Comparison of ENCODE assay signal across 22 mouse cellular contexts in the genomic region with DNA sequence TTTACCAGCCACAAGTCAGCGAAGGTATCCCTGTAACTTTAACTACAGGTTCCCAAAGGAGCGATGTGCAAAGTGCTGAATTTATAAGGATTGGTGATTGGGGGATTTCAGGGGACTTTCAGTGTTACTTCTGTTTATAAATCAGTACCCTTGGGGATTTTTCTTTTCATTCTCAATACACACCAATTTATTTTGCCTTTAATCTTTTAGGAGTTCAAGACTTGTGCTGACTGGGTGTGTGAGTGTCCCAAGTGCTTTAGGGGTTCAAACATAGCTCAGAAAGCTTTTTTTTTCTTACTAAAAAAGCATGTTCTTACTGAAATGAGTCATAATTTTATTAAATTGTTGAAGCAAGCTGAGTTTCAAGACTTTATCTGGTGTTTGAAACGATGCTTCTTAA. TPM values are rescaled to one million over a fixed set of nuclear protein-coding genes. Genes with fewer than 3 reads are reported as not detected.
A peak's percentile ranks its signal among the peaks of the same experiment; 100 is the strongest.
DNase-seq lines count a peak whose midpoint lies in the region; ATAC-seq and TF ChIP-seq lines count a peak whose summit lies in the region.
"Had no signal": no experiment of that assay in that cellular context is flagged by ENCODE, and none has a peak within 500 bp of the region (broad histone marks: within the 10 kb centered on the region; RNA-seq: fewer than 3 reads in every experiment).

No protein-coding gene starts in this region.

- intact Hi-C loops in heart, postnatal 25 days (cut with DNase I) = no loop called here

- H3K27ac ChIP-seq in heart, embryonic 13.5 days (replicated peaks) = no peak overlapping the region
- H3K27ac ChIP-seq in limb, embryonic 12.5 days = no peak overlapping the region
- H3K27ac ChIP-seq in limb, embryonic 10.5 days = no peak overlapping the region
- no peak overlapping the region for H3K27ac ChIP-seq in stomach, embryonic 14.5 days (ENCODE audit: low read length)
- no peak overlapping the region for H3K27ac ChIP-seq in stomach, postnatal 0 days (replicated peaks)
- no peak overlapping the region for H3K27ac ChIP-seq in liver, embryonic 16.5 days (ENCODE audit: low read length)
- H3K27ac ChIP-seq: left cerebral cortex, adult 2 months; midbrain, embryonic 12.5 days; neural tube, embryonic 13.5 days had no signal

- TF ChIP-seq CTCF in stomach, postnatal 0 days (IDR thresholded peaks at IDR 0.05; ENCODE audit: low read depth) = no peak

- no peak for ATAC-seq in heart, embryonic 13.5 days (ENCODE audit: extremely low read depth, insufficient number of reproducible peaks, low FRiP score, low TSS enrichment)
- ATAC-seq in limb, embryonic 12.5 days (ENCODE audit: insufficient number of reproducible peaks, insufficient read depth, low FRiP score, low TSS enrichment, low read depth) = no peak
- no peak for ATAC-seq in stomach, embryonic 14.5 days (ENCODE audit: insufficient number of reproducible peaks, insufficient read depth, low FRiP score, low read depth)
- ATAC-seq in stomach, postnatal 0 days (ENCODE audit: low FRiP score, low TSS enrichment) = no peak
- no peak for ATAC-seq in liver, embryonic 16.5 days (ENCODE audit: low read depth)

- 0 out of 2 replicates have a peak overlapping the region, but pooled peaks have one; percentile 65 for H3K4me3 ChIP-seq in heart, embryonic 13.5 days
- H3K4me3 ChIP-seq in limb, embryonic 12.5 days (replicated peaks) = peak overlapping the region; percentile 71; the same call in 1 of the 2 replicates
- no peak overlapping the region; the same call in 1 of the 2 replicates for H3K4me3 ChIP-seq in limb, embryonic 10.5 days
- H3K4me3 ChIP-seq in stomach, embryonic 14.5 days (ENCODE audit: low read depth, low read length) = no peak overlapping the region
- no peak overlapping the region for H3K4me3 ChIP-seq in stomach, postnatal 0 days (ENCODE audit: low read depth, low read length)
- H3K4me3 ChIP-seq in liver, embryonic 16.5 days (ENCODE audit: low read depth, low read length) = no peak overlapping the region
- H3K4me3 ChIP-seq: myocyte had no signal

- H3K9me3 ChIP-seq in heart, embryonic 13.5 days = no peaks in the 10 kb centered on the region
- H3K9me3 ChIP-seq in limb, embryonic 12.5 days = no peaks in the 10 kb centered on the region
- no peaks in the 10 kb centered on the region for H3K9me3 ChIP-seq in limb, embryonic 10.5 days (replicated peaks)
- H3K9me3 ChIP-seq in stomach, embryonic 14.5 days (ENCODE audit: control insufficient read depth, low read depth, low read length) = no peaks in the 10 kb centered on the region
- H3K9me3 ChIP-seq in stomach, postnatal 0 days (ENCODE audit: control insufficient read depth, low read length) = no peaks in the 10 kb centered on the region
- H3K9me3 ChIP-seq in liver, embryonic 16.5 days (replicated peaks; ENCODE audit: control insufficient read depth, low read length) = no peaks in the 10 kb centered on the region
- H3K9me3 ChIP-seq: embryonic facial prominence, embryonic 10.5 days; G1E; heart, embryonic 10.5 days; midbrain, embryonic 12.5 days; neural tube, embryonic 13.5 days had no signal

- WGBS in heart, embryonic 13.5 days = 56% methylated on average over 3 of the region's 3 CpGs
- 25% methylated on average over 3 of the region's 3 CpGs for WGBS in limb, embryonic 12.5 days
- WGBS in limb, embryonic 10.5 days = 43% methylated on average over 3 of the region's 3 CpGs
- WGBS in stomach, embryonic 14.5 days = 54% methylated on average over 3 of the region's 3 CpGs
- 61% methylated on average over 3 of the region's 3 CpGs for WGBS in stomach, postnatal 0 days
- WGBS in liver, embryonic 16.5 days (ENCODE audit: insufficient replicate concordance) = 47% methylated on average over 3 of the region's 3 CpGs

- peak overlapping the region; percentile 100; the same call in 1 of the 2 replicates for H3K4me2 ChIP-seq in heart, embryonic 13.5 days
- H3K4me2 ChIP-seq in limb, embryonic 12.5 days = peak overlapping the region; percentile 99
- H3K4me2 ChIP-seq in stomach, embryonic 14.5 days (replicated peaks; ENCODE audit: low read depth, low read length) = peak overlapping the region; percentile 100; the same call in 1 of the 2 replicates
- no peak overlapping the region for H3K4me2 ChIP-seq in stomach, postnatal 0 days (replicated peaks; ENCODE audit: low read depth)
- peak overlapping the region; percentile 94; the same call in 1 of the 2 replicates for H3K4me2 ChIP-seq in liver, embryonic 16.5 days (ENCODE audit: low read depth, low read length)

- DNase-seq in heart, postnatal 25 days (ENCODE audit: low spot score) = no peak
- no peak for DNase-seq in limb, embryonic 10.5 days (ENCODE audit: low spot score)
- no peak for DNase-seq in stomach, postnatal 0 days (ENCODE audit: low spot score)
- no peak for DNase-seq in retina, embryonic 14.5 days (ENCODE audit: low spot score)
- DNase-seq: adrenal gland, adult 8-10 months; cerebellum, adult 11-12 months; gastrocnemius, postnatal 10 days; heart, postnatal 14 days; kidney, adult 8-10 months; lung, adult 18-20 months; lung, postnatal 14 days had no signal

- H3K36me3 ChIP-seq in heart, embryonic 13.5 days = no peaks in the 10 kb centered on the region
- no peaks in the 10 kb centered on the region for H3K36me3 ChIP-seq in limb, embryonic 12.5 days
- no peaks in the 10 kb centered on the region for H3K36me3 ChIP-seq in limb, embryonic 10.5 days
- H3K36me3 ChIP-seq in stomach, embryonic 14.5 days (ENCODE audit: control insufficient read depth, insufficient read depth, low read length) = no peaks in the 10 kb centered on the region
- H3K36me3 ChIP-seq in stomach, postnatal 0 days (ENCODE audit: control insufficient read depth, insufficient read depth, low read length) = no peaks in the 10 kb centered on the region
- no peaks in the 10 kb centered on the region for H3K36me3 ChIP-seq in liver, embryonic 16.5 days (ENCODE audit: control insufficient read depth, insufficient read depth)
- H3K36me3 ChIP-seq: embryonic facial prominence, embryonic 10.5 days; heart, embryonic 10.5 days; midbrain, embryonic 12.5 days; neural tube, embryonic 13.5 days had no signal

- no peak for TF ChIP-seq EP300 in stomach, postnatal 0 days (optimal IDR thresholded peaks at IDR 0.05)

- peaks cover 58% of the 10 kb centered on the region for H3K27me3 ChIP-seq in heart, embryonic 13.5 days (replicated peaks)
- peaks cover 33% of the 10 kb centered on the region for H3K27me3 ChIP-seq in limb, embryonic 12.5 days
- peaks cover 53% of the 10 kb centered on the region for H3K27me3 ChIP-seq in limb, embryonic 10.5 days (ENCODE audit: low read depth, poor library complexity, severe bottlenecking)
- H3K27me3 ChIP-seq in stomach, embryonic 14.5 days (ENCODE audit: control insufficient read depth, insufficient read depth, low read length) = no peaks in the 10 kb centered on the region
- no peaks in the 10 kb centered on the region for H3K27me3 ChIP-seq in stomach, postnatal 0 days (ENCODE audit: control insufficient read depth, insufficient read depth, low read length)
- peaks cover 14% of the 10 kb centered on the region for H3K27me3 ChIP-seq in liver, embryonic 16.5 days (ENCODE audit: control insufficient read depth, insufficient read depth, low read depth, low read length)

- no peak overlapping the region for H3K9ac ChIP-seq in heart, embryonic 13.5 days
- H3K9ac ChIP-seq in limb, embryonic 12.5 days (replicated peaks) = no peak overlapping the region
- H3K9ac ChIP-seq in stomach, embryonic 14.5 days (replicated peaks; ENCODE audit: low read depth, low read length) = no peak overlapping the region
- no peak overlapping the region for H3K9ac ChIP-seq in stomach, postnatal 0 days (ENCODE audit: low read length)
- no peak overlapping the region for H3K9ac ChIP-seq in liver, embryonic 16.5 days (ENCODE audit: low read depth, low read length)

- peaks cover 27% of the 10 kb centered on the region for H3K4me1 ChIP-seq in heart, embryonic 13.5 days
- H3K4me1 ChIP-seq in limb, embryonic 12.5 days (replicated peaks) = peaks cover 21% of the 10 kb centered on the region
- peaks cover 26% of the 10 kb centered on the region for H3K4me1 ChIP-seq in limb, embryonic 10.5 days
- H3K4me1 ChIP-seq in stomach, embryonic 14.5 days (ENCODE audit: control insufficient read depth, insufficient read depth, low read length) = peaks cover 8% of the 10 kb centered on the region; the same call in 1 of the 2 replicates
- 0 out of 2 replicates have a peak, but pooled peaks cover 5% of the 10 kb centered on the region for H3K4me1 ChIP-seq in stomach, postnatal 0 days (replicated peaks; ENCODE audit: control insufficient read depth, insufficient read depth)
- H3K4me1 ChIP-seq in liver, embryonic 16.5 days (ENCODE audit: control insufficient read depth, low read depth, low read length) = peaks cover 34% of the 10 kb centered on the region

RNA-seq across cellular contexts. Expression of a gene that starts 1.3 kb away (rescaled TPM):
- 1.4 and 1.5 TPM in 2 replicates for polyA plus RNA-seq in heart, embryonic 13.5 days (2015; fragmentation: Nextera tagmentation; extraction: Ambion mirVana)
- under 1 TPM in 1 of 2 experiments, not detected in 1; 0.23 TPM for total RNA-seq in heart, postnatal 25 days (2021)
- 7.5 and 8.8 TPM in 2 replicates for polyA plus RNA-seq in limb, embryonic 12.5 days (2016; fragmentation: Nextera tagmentation; extraction: Ambion mirVana)
- polyA plus RNA-seq in limb, embryonic 10.5 days (2016; fragmentation: Nextera tagmentation; extraction: Ambion mirVana) = 4.0 and 5.2 TPM in 2 replicates
- polyA plus RNA-seq in stomach, embryonic 14.5 days (2014; fragmentation: Nextera tagmentation; extraction: Ambion mirVana) = 4.2 and 4.9 TPM in 2 replicates
- 2.0 and 2.1 TPM in 2 replicates for polyA plus RNA-seq in stomach, postnatal 0 days (2015; fragmentation: Nextera tagmentation; extraction: Ambion mirVana)
- polyA plus RNA-seq in liver, embryonic 16.5 days (2015; fragmentation: Nextera tagmentation; extraction: Ambion mirVana) = 7.7 and 8.8 TPM in 2 replicates
- total RNA-seq: adrenal gland, adult 8-10 months had no signal

Comparison
In these comparisons a context has a peak if more than half of its experiments do, and no peak if none do; other contexts are left out.
1. H3K4me3 ChIP-seq: peak in heart, embryonic 13.5 days (single experiment) and limb, embryonic 12.5 days (single experiment); none in limb, embryonic 10.5 days (single experiment), stomach, embryonic 14.5 days (single experiment), stomach, postnatal 0 days (single experiment) and liver, embryonic 16.5 days (single experiment).